Mouse (Mus musculus): ENCODE measurements at regions not wholly inside any gene's neighbourhood (a gene's known extent, or its start where the extent isn't known, plus 50 kb on each side); places are given as distances from the start of the nearest gene placed in this dataset.
A peak's percentile ranks its signal among the peaks of the same experiment; 100 is the strongest.

DNA sequence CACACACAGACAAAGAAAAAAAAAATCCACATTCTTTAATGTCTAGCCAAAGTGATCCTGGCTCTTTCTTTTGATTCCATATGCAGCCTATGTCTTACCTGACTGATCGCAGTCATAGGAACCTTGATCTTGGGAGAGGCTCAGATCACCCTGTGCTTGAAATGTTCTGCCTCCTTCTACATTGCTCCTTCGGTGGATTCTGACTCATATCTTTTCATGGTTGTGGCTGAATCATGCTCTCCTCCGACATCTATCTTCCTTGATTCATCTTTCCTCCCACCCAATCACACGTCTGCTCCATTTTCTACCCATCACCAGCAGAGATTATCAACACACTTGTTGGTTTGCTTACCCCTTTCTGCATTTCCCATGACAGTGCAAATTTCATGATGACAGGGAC, 132.0 kb downstream of the Gm11146 start:
- Histone ChIP-seq H3K4me1 (ENCODE audit: control insufficient read depth, insufficient read depth, low read length) (no peaks in the 10 kb centered on the region), H3K9me3 (replicated peaks; ENCODE audit: control insufficient read depth, low read length) (no peaks in the 10 kb centered on the region), H3K27me3 (ENCODE audit: control insufficient read depth, insufficient read depth, low read length) (no peaks in the 10 kb centered on the region), H3K4me3 (replicated peaks; ENCODE audit: low read length) (no peak overlapping the region), H3K27ac (ENCODE audit: low read length) (no peak overlapping the region), H3K9ac (ENCODE audit: low read length) (no peak overlapping the region), H3K4me2 (ENCODE audit: low read depth, low read length) (no peak overlapping the region), H3K36me3 (ENCODE audit: control insufficient read depth, insufficient read depth, low read length) (no peaks in the 10 kb centered on the region)
- 87% methylated on average over 4 of the region's 4 CpGs for WGBS
- ATAC-seq (ENCODE audit: insufficient read depth, low FRiP score): no peak

DNA sequence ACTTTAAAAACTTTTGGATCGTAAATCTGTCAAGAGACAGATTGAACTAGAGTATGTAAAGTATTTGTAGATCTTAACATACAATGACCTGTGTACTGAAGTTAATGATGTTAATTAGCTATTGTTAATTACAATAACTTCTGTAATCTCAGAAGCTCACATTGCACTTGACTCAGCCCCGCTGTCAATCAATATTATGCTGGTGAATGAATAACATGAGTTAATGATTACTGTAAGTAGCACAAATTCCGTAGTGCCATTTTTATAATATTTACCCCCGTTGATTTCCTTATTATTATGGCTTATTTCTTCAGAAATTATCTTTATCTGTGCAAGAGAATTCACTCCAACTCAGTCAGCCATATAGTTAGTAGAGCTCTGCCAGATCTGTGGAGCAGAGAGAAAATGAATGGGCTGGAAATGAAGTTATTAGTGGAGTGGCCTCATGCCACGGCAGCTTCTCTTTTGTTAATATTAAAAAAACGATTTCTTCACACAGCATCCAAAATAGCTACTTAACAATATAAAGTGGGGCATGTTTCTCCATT, 132.5 kb downstream of the Gm11146 start:
- H3K4me2 ChIP-seq (ENCODE audit: low read depth, low read length): no peak overlapping the region

DNA sequence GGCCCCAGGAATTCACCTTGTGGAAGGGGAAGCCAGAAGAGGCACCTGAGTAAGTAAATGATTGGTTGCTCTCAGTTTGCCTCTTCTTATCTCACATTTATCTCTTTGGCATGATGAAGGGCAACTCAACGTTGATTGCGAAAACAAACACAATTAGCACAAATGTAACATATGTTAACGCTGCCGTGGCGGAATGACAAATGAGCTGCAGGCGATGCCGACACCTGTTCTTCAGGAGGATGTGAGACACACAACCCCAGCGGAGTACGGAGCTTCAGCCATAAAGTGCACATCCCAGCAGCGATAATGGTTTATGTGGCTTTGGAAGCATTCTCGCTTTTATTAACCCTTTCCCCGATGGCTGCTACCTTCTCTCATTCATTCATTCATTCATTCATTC, 134.7 kb downstream of the Gm11146 start:
- no peaks in the 10 kb centered on the region; the same call in 1 of the 2 replicates for H3K4me1 ChIP-seq (ENCODE audit: control insufficient read depth, insufficient read depth, low read length)
- H3K9me3 ChIP-seq (replicated peaks; ENCODE audit: control insufficient read depth, low read length): no peaks in the 10 kb centered on the region
- H3K36me3 ChIP-seq (ENCODE audit: control insufficient read depth, insufficient read depth, low read length): no peaks in the 10 kb centered on the region
- no peaks in the 10 kb centered on the region for H3K27me3 ChIP-seq (ENCODE audit: control insufficient read depth, insufficient read depth, low read length)
- H3K4me2 ChIP-seq (ENCODE audit: low read depth, low read length): no peak overlapping the region
- no peak overlapping the region for H3K4me3 ChIP-seq (replicated peaks; ENCODE audit: low read length)
- no peak overlapping the region for H3K27ac ChIP-seq (ENCODE audit: low read length)
- WGBS: 63% methylated on average over 12 of the region's 12 CpGs
- H3K9ac ChIP-seq (ENCODE audit: low read length): no peak overlapping the region
- ATAC-seq (ENCODE audit: insufficient read depth, low FRiP score): no peak

More for the DNA sequence above, 132.5 kb downstream of the Gm11146 start:
- H3K4me1 ChIP-seq (ENCODE audit: control insufficient read depth, insufficient read depth, low read length): no peaks in the 10 kb centered on the region
- H3K27ac ChIP-seq (ENCODE audit: low read length): no peak overlapping the region
- WGBS: 62% methylated on average over 6 of the region's 6 CpGs
- H3K27me3 ChIP-seq (ENCODE audit: control insufficient read depth, insufficient read depth, low read length): no peaks in the 10 kb centered on the region
- no peaks in the 10 kb centered on the region for H3K9me3 ChIP-seq (replicated peaks; ENCODE audit: control insufficient read depth, low read length)
- H3K4me3 ChIP-seq (replicated peaks; ENCODE audit: low read length): no peak overlapping the region
- no peak overlapping the region for H3K9ac ChIP-seq (ENCODE audit: low read length)
- ATAC-seq (ENCODE audit: insufficient read depth, low FRiP score): no peak
- no peaks in the 10 kb centered on the region for H3K36me3 ChIP-seq (ENCODE audit: control insufficient read depth, insufficient read depth, low read length)

DNA sequence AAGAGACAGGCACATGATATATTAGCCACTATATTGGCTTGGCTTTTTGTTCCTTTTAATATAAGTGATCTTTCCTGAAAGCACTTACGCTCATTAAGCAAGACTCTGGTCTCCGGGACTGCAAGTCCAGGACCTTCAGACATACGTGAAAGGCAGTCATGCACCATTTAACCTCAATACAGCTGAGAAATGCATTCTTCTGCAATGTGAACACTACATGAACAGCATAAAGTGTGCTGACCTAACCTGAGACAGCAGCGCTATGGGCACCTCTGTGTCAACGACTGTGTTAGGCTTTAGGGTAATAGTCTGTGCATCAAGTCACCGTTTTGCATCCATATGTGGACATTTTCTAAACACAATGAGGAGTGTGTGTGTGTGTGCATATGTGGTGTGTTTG, 137.3 kb downstream of the Gm11146 start:
- no peaks in the 10 kb centered on the region; the same call in 1 of the 2 replicates for H3K4me1 ChIP-seq (ENCODE audit: control insufficient read depth, insufficient read depth, low read length)
- 67% methylated on average over 6 of the region's 6 CpGs for WGBS
- no peak overlapping the region for H3K4me2 ChIP-seq (ENCODE audit: low read depth, low read length)
- no peak overlapping the region for H3K4me3 ChIP-seq (replicated peaks; ENCODE audit: low read length)
- H3K36me3 ChIP-seq (ENCODE audit: control insufficient read depth, insufficient read depth, low read length): no peaks in the 10 kb centered on the region
- no peak overlapping the region for H3K27ac ChIP-seq (ENCODE audit: low read length)
- no peak for ATAC-seq (ENCODE audit: insufficient read depth, low FRiP score)
- H3K9me3 ChIP-seq (replicated peaks; ENCODE audit: control insufficient read depth, low read length): no peaks in the 10 kb centered on the region
- H3K27me3 ChIP-seq (ENCODE audit: control insufficient read depth, insufficient read depth, low read length): no peaks in the 10 kb centered on the region
- H3K9ac ChIP-seq (ENCODE audit: low read length): no peak overlapping the region

GRCm38 (mm10) chr16:77461922-77462321, 140.0 kb downstream of the Gm11146 start:
- Histone ChIP-seq H3K27me3 (ENCODE audit: control insufficient read depth, insufficient read depth, low read length) (no peaks in the 10 kb centered on the region), H3K27ac (ENCODE audit: low read length) (no peak overlapping the region), H3K9me3 (replicated peaks; ENCODE audit: control insufficient read depth, low read length) (no peaks in the 10 kb centered on the region), H3K4me3 (replicated peaks; ENCODE audit: low read length) (no peak overlapping the region), H3K4me2 (ENCODE audit: low read depth, low read length) (no peak overlapping the region), H3K9ac (ENCODE audit: low read length) (no peak overlapping the region), H3K4me1 (ENCODE audit: control insufficient read depth, insufficient read depth, low read length) (no peaks in the 10 kb centered on the region; the same call in 1 of the 2 replicates), H3K36me3 (ENCODE audit: control insufficient read depth, insufficient read depth, low read length) (no peaks in the 10 kb centered on the region)
- WGBS: 73% methylated on average over 3 of the region's 3 CpGs
- no peak for ATAC-seq (ENCODE audit: insufficient read depth, low FRiP score)

DNA sequence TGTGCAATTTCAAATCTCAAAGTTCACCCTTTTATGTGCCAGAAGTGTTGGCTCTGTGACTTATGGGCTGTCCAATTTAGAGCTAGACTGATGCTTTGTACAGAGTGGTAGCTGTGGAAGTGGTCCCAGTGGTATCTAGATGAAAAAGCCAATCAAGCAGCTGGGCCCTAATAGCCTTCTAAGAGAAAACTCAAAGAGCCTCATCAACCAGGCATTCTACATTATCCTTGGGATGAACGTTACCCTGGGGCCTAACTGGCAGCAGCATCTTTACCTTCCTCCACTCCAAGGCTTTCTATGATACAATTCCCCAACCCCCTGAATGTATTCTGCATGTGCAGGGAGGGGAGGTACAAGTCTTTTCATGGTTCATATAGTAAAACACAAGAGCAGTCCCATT, 140.4 kb downstream of the Gm11146 start:
- WGBS: 86% methylated on average over 1 of the region's 1 CpGs
- no peak overlapping the region for H3K4me2 ChIP-seq (ENCODE audit: low read depth, low read length)
- H3K9ac ChIP-seq (ENCODE audit: low read length): no peak overlapping the region
- no peaks in the 10 kb centered on the region; the same call in 1 of the 2 replicates for H3K4me1 ChIP-seq (ENCODE audit: control insufficient read depth, insufficient read depth, low read length)
- ATAC-seq (ENCODE audit: insufficient read depth, low FRiP score): no peak
- no peaks in the 10 kb centered on the region for H3K9me3 ChIP-seq (replicated peaks; ENCODE audit: control insufficient read depth, low read length)
- H3K27me3 ChIP-seq (ENCODE audit: control insufficient read depth, insufficient read depth, low read length): no peaks in the 10 kb centered on the region
- no peak overlapping the region for H3K27ac ChIP-seq (ENCODE audit: low read length)
- H3K4me3 ChIP-seq (replicated peaks; ENCODE audit: low read length): no peak overlapping the region
- H3K36me3 ChIP-seq (ENCODE audit: control insufficient read depth, insufficient read depth, low read length): no peaks in the 10 kb centered on the region

GRCm38 (mm10) chr16:77459651-77460050, 142.2 kb downstream of the Gm11146 start:
- H3K4me3 ChIP-seq (replicated peaks; ENCODE audit: low read length): no peak overlapping the region
- WGBS: 46% methylated on average over 2 of the region's 2 CpGs
- no peak overlapping the region for H3K4me2 ChIP-seq (ENCODE audit: low read depth, low read length)
- H3K4me1 ChIP-seq (ENCODE audit: control insufficient read depth, insufficient read depth, low read length): no peaks in the 10 kb centered on the region; the same call in 1 of the 2 replicates
- H3K27ac ChIP-seq (ENCODE audit: low read length): no peak overlapping the region
- no peaks in the 10 kb centered on the region for H3K36me3 ChIP-seq (ENCODE audit: control insufficient read depth, insufficient read depth, low read length)
- no peaks in the 10 kb centered on the region for H3K9me3 ChIP-seq (replicated peaks; ENCODE audit: control insufficient read depth, low read length)
- no peak overlapping the region for H3K9ac ChIP-seq (ENCODE audit: low read length)
- H3K27me3 ChIP-seq (ENCODE audit: control insufficient read depth, insufficient read depth, low read length): no peaks in the 10 kb centered on the region
- ATAC-seq (ENCODE audit: insufficient read depth, low FRiP score): no peak

DNA sequence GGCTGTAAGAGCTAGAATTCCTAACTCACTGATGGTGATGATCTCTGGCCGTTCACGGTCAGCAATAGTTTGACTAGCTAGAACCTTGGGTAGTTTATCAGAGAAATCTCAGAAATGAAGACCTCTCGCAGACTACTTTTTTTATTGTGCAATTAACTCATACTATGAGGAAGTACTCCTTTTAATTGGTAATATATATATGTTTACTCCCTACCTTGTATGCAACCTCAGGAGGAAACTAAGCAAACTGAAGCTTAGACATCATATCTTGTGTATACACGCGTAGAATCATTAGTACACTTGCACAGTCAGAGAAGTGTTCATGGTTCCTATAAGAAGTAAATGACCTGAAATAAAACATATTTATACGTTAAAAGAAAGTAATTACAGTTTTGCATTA, 157.2 kb downstream of the Gm11146 start:
- Histone ChIP-seq H3K36me3 (ENCODE audit: control insufficient read depth, insufficient read depth, low read length) (no peaks in the 10 kb centered on the region), H3K4me2 (ENCODE audit: low read depth, low read length) (no peak overlapping the region), H3K4me3 (replicated peaks; ENCODE audit: low read length) (no peak overlapping the region), H3K9me3 (replicated peaks; ENCODE audit: control insufficient read depth, low read length) (no peaks in the 10 kb centered on the region), H3K27ac (ENCODE audit: low read length) (no peak overlapping the region), H3K4me1 (ENCODE audit: control insufficient read depth, insufficient read depth, low read length) (peaks cover 10% of the 10 kb centered on the region; the same call in 1 of the 2 replicates), H3K9ac (ENCODE audit: low read length) (no peak overlapping the region), H3K27me3 (ENCODE audit: control insufficient read depth, insufficient read depth, low read length) (no peaks in the 10 kb centered on the region)
- ATAC-seq (ENCODE audit: insufficient read depth, low FRiP score): no peak
- 82% methylated on average over 6 of the region's 6 CpGs for WGBS

GRCm38 (mm10) chr16:77444006-77444405, 157.9 kb downstream of the Gm11146 start:
- no peak overlapping the region for H3K4me3 ChIP-seq (replicated peaks; ENCODE audit: low read length)
- ATAC-seq (ENCODE audit: insufficient read depth, low FRiP score): peak; percentile 60; the same call in 1 of the 2 replicates
- H3K9ac ChIP-seq (ENCODE audit: low read length): no peak overlapping the region
- H3K36me3 ChIP-seq (ENCODE audit: control insufficient read depth, insufficient read depth, low read length): no peaks in the 10 kb centered on the region
- 17% methylated on average over 4 of the region's 4 CpGs for WGBS
- H3K27ac ChIP-seq (ENCODE audit: low read length): no peak overlapping the region
- H3K27me3 ChIP-seq (ENCODE audit: control insufficient read depth, insufficient read depth, low read length): no peaks in the 10 kb centered on the region
- no peaks in the 10 kb centered on the region for H3K9me3 ChIP-seq (replicated peaks; ENCODE audit: control insufficient read depth, low read length)
- H3K4me1 ChIP-seq (ENCODE audit: control insufficient read depth, insufficient read depth, low read length): peaks cover 6% of the 10 kb centered on the region; the same call in 1 of the 2 replicates
- no peak overlapping the region for H3K4me2 ChIP-seq (ENCODE audit: low read depth, low read length)

Data from stomach, embryonic 16.5 days (tissue).